Mouse (Mus musculus) heart, adult 18-20 months (tissue): ENCODE data around the gene Hs3st2. TPM values are rescaled to one million over a fixed set of nuclear protein-coding genes. Genes with fewer than 3 reads are reported as not detected.
A peak's percentile ranks its signal among the peaks of the same experiment; 100 is the strongest.
"Not testable (repeated sequence)": the region's sequence is repeated elsewhere in the genome, so short reads cannot be mapped to it uniquely, and the experiment has no call there.

ENCODE experiments used
- DNase-seq, 2 experiments: peaks; one replicate each; pipeline ENCODE4 v3.0.0; 2021 to 2022; ENCODE audit warnings: mixed read lengths in 1 of 2
- long read RNA-seq, 2 experiments: library from polyadenylated mRNA; stranded (forward); transcript quantifications; one replicate each; pipeline ENCODE4 v2.0.0; 2021
- total RNA-seq, 2 experiments: library from RNA; stranded (reverse); gene quantifications; 2 replicates each; pipeline ENCODE4 v1.2.3; 2021

The Hs3st2 gene
- not detected for total RNA-seq
- long read RNA-seq, experiment 1, result 0 reads
- long read RNA-seq, experiment 2, result 0 reads

DNA sequence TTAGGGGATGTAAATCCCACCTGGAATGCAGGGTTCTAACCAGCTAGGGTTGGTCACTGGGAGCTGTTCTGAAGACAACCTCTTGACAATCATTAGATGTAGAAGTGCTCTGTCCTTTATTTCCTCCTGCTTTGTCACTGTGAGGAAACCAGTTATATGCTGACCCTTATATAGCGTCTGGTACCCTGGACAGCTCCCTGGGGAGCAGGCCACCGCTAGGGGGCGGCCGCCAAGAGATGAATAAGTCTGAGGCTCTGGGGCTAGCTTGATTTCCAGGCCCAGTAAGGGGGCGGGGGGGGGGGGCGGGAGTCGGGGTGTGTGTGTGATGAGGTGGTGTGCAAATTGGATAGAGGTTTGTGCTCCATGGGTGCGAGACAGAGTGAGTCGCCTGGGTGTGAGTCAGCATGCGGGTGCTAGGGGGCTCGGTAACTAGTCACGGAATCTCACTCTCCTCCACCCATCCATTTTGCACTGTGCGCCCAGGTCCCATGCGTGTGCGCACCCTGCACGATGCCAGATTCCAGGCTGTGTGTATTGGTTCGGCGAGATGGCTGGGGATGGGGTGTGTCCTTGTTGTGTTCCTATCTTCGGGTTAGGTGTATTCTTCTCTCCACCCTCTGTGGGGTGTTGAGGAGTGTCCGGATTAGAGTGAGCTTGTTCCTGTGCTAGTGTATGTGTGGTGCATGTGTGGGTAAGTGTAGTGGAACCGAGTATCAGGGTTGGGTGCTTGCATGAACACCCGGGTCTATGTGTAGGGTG lies at the start of gene Hs3st2:
Hs3st2 (plus strand) TSS at position 635 of the 759 bp plus-strand sequence.
- peak in 1 of 2 experiments; percentile 3 for DNase-seq

GRCm38 (mm10) chr7:121348284-121348963 lies 43.2 kb upstream of the Hs3st2 start:
- no peak for DNase-seq

- DNase-seq, result no peak
Measured at GRCm38 (mm10) chr7:121351688-121352087, 40.0 kb upstream of the Hs3st2 start.

DNA sequence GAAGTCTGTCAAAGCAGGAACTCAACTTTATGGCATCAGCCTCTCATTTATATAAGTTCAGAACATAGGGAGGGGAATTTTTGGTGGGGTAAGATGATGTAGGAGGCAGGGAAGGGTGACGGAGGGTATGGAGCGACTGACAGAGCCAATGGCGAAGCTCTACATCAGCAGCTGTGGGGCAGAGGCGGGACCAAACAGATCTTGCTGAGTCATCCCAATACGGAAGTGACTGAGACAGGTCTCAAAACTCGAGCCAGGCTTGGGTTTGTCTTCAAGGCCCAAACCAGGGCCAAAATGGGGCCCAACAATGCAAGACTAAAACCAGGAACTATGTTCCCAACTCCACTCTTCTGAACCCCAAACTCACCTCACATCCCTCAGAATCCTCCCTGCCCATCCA lies 30.2 kb upstream of the Hs3st2 start:
- not testable (repeated sequence) for DNase-seq

DNA sequence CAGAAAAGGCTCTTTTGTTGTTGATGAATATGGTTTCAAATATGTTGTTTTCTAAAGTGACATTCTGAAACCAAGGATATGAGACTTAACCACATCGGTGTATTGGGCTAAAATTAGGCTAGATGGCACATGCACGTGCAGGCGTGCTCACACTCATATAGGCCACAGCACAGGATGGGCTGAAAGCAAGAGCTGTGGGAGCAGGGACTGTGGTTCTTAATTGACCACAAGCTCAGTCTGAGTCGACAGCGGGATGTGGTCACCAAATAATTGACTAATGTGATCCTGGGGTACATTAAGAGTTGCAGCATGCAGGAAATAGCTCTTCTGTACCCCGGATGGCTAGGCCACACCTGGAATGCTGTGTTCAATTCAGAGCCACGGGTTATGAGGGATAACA lies 26.1 kb upstream of the Hs3st2 start:
- DNase-seq, result no peak

DNA sequence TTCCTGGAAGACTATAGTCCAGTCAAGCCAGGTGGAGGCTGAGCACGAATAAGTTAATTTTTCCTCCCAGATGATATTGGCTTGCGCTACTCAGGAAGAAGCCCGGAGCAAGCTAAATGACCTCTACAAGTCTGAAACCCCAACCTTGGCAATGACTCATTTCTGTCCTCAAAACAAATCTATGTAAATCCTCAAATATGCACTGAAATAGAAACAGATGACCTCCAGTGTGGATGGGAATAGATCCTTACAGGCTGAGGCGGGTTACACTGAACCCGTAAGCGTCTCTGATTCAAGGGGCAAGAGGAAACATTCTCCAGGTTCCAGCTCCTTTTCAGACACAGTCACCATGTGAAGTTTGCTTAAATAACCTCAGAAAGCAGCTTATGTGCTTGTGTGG lies 24.5 kb upstream of the Hs3st2 start:
- DNase-seq, result no peak

DNA sequence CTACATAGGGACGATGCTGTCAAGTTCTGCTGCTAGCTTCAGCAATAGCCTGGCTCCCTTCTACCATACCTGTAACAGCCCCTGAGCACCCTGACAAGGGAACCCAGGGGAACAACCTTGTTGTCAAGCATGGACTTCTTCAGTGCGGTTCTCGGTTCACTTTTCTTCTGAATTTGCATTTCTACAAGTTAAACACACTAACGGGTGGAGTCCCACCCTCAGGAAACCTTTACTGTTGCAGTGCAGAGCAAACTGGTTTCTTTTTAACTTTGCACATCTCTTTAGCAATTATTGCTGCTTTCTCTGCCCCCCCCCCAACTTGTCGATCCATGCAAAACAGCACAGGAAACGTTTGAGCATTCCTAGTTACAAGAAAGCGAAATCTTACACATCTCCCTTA lies 19.7 kb upstream of the Hs3st2 start:
- DNase-seq, result no peak

- DNase-seq, result no peak
Measured at GRCm38 (mm10) chr7:121375456-121375855, 16.2 kb upstream of the Hs3st2 start.

DNA sequence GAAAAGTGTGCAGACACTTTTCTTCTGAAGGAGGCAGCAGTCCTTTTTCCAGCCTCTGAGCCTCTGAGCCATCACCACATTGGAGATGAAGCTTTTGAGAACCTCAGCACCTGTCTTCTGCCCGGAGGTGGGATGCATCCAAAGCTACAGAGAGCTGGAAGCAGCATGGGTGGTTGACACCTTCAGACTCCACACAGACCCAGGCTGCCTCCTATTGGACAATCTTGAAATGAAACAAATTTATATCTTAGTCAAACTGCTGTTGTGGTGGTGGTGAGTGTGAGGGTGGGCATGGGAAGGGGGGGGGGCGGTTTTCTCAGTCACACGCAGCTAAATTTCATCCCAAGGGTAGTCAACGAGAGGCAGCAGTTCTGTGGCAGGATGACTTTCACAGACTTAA lies 12.7 kb upstream of the Hs3st2 start:
- no peak for DNase-seq

GRCm38 (mm10) chr7:121391984-121392739 lies 503 bp downstream of the Hs3st2 start:
- DNase-seq, result no peak

GRCm38 (mm10) chr7:121392740-121392993 lies 1.0 kb downstream of the Hs3st2 start:
- no peak for DNase-seq

GRCm38 (mm10) chr7:121393884-121394283 lies 2.2 kb downstream of the Hs3st2 start:
- DNase-seq, result no peak

DNA sequence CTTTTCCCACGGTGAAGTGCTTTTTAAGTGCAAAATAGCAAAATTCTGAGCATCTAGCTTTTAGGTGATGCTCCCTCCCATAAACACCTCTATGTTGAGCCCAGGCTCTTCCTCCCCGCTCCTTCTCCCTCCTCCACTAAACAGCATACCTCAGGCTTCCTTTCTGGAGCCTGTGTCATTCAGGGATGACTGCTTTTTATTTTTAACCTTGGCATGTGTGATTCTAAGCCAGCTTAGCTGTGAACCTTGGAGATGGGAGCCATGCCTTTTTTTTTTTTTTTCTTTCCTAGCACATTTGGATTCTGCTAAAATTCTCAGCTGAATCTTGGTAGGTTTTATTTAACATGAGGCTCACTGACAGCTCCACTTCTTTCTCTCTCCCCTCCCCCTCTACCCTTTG lies 3.2 kb downstream of the Hs3st2 start:
- DNase-seq, result no peak

DNA sequence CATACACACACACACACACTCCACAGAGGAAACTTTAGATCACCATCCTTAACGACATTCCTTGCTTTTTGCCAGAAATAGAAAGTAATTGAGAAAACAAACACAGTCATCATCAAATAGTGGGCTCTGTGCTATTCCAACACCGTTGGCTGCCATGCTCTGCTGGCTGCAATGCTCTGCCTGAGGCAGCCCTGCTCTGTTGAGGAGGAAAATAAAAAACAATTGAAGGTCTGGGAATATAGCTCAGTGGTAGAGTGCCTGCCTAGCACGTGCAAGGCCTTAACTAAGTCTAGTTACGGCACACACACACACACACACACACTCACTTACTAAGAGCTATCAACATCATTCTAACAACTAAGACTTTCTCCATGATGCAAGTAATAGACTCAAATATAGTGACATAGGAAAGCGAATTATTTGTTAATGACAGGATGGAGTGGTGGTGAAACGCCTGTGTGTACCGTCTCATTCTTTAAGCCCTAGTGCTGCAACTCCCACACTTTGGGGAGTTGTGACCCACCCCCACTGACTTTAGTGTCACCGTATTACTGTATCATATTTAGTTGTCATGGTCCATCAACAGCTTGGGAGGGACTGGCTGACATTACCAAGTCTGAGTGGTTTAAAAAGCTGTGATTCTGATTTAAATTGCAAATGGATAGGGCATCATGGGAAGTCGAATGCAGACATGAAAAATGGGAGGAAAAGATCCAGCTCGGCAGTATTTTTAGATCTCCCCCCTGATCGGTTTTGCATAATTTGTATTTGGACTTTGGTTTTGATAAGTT lies 19.3 kb downstream of the Hs3st2 start:
- DNase-seq, result no peak

- no peak for DNase-seq
Measured at GRCm38 (mm10) chr7:121411507-121411898, 19.8 kb downstream of the Hs3st2 start.

DNA sequence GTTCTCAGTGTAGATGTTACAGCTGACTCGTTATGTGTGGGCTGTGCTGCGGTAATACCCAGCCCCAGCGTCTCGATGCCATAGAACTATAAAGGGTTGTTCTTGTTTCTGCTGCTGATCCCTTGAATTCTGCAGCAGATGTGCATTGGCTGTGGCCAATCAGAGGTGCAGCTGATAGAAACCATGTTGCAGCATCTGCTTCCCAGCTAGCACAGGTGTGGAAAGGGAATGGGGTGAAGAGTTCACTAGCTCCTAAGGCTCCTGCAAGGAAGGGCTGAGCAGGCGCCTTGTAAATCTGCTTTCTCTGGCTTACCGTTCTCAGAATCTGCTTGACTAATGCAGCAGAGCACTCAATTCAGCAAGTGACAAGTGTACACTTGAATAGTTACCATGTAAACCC lies 45.2 kb downstream of the Hs3st2 start:
- DNase-seq, result no peak

GRCm38 (mm10) chr7:121441186-121441585 lies 49.5 kb downstream of the Hs3st2 start:
- no peak for DNase-seq

- DNase-seq, result no peak
Measured at GRCm38 (mm10) chr7:121444336-121444735, 52.7 kb downstream of the Hs3st2 start.

GRCm38 (mm10) chr7:121446281-121446680 lies 54.6 kb downstream of the Hs3st2 start:
- DNase-seq, result peak in 1 of 2 experiments; percentile 45

GRCm38 (mm10) chr7:121450951-121451843 lies 59.5 kb downstream of the Hs3st2 start:
- no peak for DNase-seq

DNA sequence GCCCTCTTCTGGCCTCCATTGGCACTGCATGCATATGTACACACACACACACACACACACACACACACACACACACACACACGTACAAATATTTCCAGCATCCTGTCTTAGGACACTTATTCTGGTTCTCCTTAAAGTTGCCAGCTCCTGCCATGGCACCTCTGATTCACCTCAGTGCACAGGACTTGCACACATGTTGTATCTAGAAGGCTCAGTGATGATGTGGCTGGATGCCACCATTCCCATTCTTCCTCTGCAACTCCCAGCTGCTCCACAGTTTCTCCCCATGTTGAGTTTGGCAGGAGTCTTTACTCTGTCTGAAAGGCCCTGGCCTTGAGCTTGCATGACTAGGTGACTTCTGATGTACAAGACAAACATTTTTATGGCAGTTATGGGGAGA lies 65.1 kb downstream of the Hs3st2 start:
- no peak for DNase-seq
